Mouse (Mus musculus) embryo, embryonic 11.5 days (tissue): ENCODE measurements at regions not wholly inside any gene's neighbourhood (a gene's known extent, or its start where the extent isn't known, plus 50 kb on each side); places are given as distances from the start of the nearest gene placed in this dataset.

ENCODE experiments used
- DNase-seq: peaks from one replicate; pipeline ENCODE4 v3.0.0-alpha.2; 2012; ENCODE audit warnings: low read depth, low spot score

- no peak for DNase-seq
Measured at GRCm38 (mm10) chr2:21908813-21909480, 318.4 kb upstream of the Myo3a start.

GRCm38 (mm10) chr2:21909481-21909966 lies 317.8 kb upstream of the Myo3a start:
- DNase-seq = peak; percentile 63

GRCm38 (mm10) chr2:21917804-21918690 lies 309.3 kb upstream of the Myo3a start:
- DNase-seq = peak; percentile 64

- no peak for DNase-seq
Measured at GRCm38 (mm10) chr2:21919091-21919490, 308.2 kb upstream of the Myo3a start.

- DNase-seq = no peak
Measured at GRCm38 (mm10) chr2:21927656-21928055, 299.6 kb upstream of the Myo3a start.

GRCm38 (mm10) chr2:21939993-21940392 lies 287.3 kb upstream of the Myo3a start:
- DNase-seq = no peak

- DNase-seq = peak; percentile 38
Measured at GRCm38 (mm10) chr2:21940797-21941487, 286.4 kb upstream of the Myo3a start.

- no peak for DNase-seq
Measured at GRCm38 (mm10) chr2:21941488-21942000, 285.8 kb upstream of the Myo3a start.

- no peak for DNase-seq
Measured at GRCm38 (mm10) chr2:21943676-21944075, 283.6 kb upstream of the Myo3a start.

GRCm38 (mm10) chr2:21946484-21946883 lies 280.8 kb upstream of the Myo3a start:
- no peak for DNase-seq

- DNase-seq = no peak
Measured at GRCm38 (mm10) chr2:21951279-21951678, 276.0 kb upstream of the Myo3a start.

- no peak for DNase-seq
Measured at GRCm38 (mm10) chr2:21956112-21956963, 271.0 kb upstream of the Myo3a start.

GRCm38 (mm10) chr2:21958365-21958764 lies 268.9 kb upstream of the Myo3a start:
- DNase-seq = peak; percentile 64

GRCm38 (mm10) chr2:21958802-21959201 lies 268.5 kb upstream of the Myo3a start:
- DNase-seq = no peak

- DNase-seq = no peak
Measured at GRCm38 (mm10) chr2:21963343-21964026, 263.8 kb upstream of the Myo3a start.

- peak; percentile 34 for DNase-seq
Measured at GRCm38 (mm10) chr2:21964027-21964605, 263.2 kb upstream of the Myo3a start.

GRCm38 (mm10) chr2:21970774-21971406 lies 256.4 kb upstream of the Myo3a start:
- no peak for DNase-seq

GRCm38 (mm10) chr2:21974599-21974998 lies 252.7 kb upstream of the Myo3a start:
- no peak for DNase-seq

GRCm38 (mm10) chr2:21975547-21975946 lies 251.8 kb upstream of the Myo3a start:
- DNase-seq = no peak
